Mouse (Mus musculus): ENCODE results near the gene Cxcl3.

Gene Cxcl3

DNA sequence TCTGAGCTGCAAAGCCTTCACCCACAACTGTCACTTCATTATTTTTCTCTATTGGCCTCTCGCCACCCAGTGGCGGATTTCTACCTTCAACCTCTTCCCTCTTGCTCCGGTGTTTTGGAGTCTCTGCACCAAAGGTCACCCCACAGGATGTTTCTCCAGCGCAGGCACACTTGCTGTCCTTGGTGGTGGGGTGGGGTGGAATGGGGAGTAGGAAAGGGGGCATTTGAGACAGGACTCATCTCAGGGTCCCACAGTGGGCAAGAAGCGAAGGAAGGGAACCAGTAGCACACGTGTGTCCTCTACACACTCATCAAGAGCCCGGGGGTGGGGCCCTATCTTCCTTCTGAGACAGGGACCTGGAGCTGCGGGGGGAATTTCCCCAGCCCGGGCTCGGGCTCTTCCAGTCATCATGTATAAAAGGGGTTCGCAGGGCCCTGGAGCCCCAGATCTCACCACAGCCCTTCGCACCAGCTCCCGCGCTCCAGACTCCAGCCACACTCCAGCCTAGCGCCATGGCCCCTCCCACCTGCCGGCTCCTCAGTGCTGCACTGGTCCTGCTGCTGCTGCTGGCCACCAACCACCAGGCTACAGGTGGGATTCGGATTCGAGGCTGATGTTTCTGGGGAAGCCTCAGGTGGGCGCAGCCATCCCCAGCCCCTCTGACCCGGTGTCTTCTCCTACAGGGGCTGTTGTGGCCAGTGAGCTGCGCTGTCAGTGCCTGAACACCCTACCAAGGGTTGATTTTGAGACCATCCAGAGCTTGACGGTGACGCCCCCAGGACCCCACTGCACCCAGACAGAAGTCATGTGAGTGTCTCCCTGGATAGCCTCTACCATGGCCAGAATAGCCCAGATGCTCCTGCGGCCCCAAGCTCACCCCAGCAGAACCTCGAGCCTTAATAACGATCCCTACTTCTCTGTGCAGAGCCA, at the start of gene Cxcl3:
Cxcl3 (plus strand) TSS at position 445 of the 930 bp plus-strand sequence.
- peak in 1 of 2 experiments; percentile 29 for DNase-seq (ENCODE audit: low spot score in 2 of 2)

DNA sequence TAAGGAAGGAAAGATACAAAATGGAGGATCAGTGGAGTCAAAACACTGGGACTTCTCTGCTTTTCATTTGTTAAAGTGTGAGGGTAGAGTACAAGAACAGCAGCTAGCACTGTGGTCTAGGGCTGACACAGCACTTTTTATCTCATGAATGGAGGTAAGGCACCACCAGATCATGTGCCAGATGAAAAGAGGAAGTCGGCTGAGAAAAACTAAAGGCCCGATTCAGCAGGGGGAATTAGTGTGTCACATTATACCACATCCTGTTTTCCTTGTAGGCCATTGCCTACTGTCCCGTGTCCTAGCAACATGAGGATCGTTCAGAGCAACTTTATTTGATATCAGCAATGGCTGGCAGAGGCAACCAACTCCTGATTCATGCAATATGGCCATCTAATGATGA, 43.9 kb upstream of the Cxcl3 start:
- no peak for DNase-seq (ENCODE audit: low spot score in 2 of 2)

DNA sequence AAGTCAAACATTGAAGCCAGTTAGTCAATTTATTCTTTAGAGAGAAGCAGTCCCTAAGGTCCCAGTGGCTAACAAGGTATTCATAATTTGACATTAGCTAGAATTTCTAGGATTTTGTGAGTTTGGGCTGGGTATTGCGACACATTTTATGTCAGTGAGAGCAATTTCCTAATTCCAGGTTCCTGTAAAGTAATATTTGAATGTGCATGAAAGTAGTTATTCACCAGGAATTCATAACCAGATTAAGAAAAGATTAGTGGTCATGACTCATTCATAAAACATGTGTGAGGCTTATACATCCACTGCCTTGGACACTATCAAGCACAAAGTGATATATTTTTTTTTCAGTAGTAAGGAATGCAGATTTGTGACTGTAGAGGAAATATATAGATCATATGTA, 32.0 kb upstream of the Cxcl3 start:
- DNase-seq (ENCODE audit: low spot score in 2 of 2): no peak

- no peak for DNase-seq (ENCODE audit: low spot score in 2 of 2)
Measured at GRCm38 (mm10) chr5:90758020-90758605, 27.8 kb upstream of the Cxcl3 start.

DNA sequence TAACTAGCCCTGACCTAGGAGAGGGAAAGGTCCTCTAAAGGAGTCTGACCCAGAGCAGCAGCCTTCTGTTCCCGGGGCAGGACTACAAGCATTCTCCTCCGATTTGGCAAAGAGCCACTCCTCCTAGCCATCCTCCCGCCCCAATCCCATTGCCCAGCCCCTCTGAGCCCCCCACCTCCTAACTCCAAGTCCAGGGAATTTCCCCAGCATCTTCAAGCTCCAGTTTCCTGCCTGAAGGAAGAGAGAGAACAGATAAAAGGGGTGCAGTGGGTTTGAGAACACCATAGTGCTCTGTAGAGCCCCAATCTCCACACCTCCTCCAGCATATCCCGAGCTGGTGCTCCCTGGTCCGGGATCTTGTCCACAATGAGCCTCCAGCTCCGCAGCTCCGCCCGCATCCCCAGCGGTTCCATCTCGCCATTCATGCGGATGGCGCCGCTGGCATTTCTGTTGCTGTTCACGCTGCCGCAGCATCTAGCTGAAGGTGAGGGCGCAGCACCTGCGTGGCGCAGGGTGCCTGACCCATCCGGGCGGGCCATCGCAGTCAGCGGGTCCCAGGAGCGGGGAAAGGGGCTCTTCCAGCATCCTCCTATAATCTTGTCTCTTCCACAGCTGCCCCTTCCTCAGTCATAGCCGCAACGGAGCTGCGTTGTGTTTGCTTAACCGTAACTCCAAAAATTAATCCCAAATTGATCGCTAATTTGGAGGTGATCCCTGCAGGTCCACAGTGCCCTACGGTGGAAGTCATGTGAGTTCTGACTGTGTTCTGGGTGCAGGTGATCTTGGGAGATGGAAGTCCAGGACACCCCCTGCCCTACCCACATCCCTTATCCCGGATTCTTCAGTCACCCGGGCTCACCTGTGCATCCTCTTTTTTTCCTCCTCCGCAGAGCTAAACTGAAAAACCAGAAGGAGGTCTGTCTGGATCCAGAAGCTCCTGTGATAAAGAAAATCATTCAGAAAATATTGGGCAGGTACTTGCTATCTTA, 26.5 kb upstream of the Cxcl3 start, which contains the start of gene Cxcl5:
Cxcl5 (plus strand) TSS at position 284 of the 989 bp plus-strand sequence.
- DNase-seq (ENCODE audit: low spot score in 2 of 2): peak in 1 of 2 experiments; percentile 11

- DNase-seq (ENCODE audit: low spot score in 2 of 2): no peak
Measured at GRCm38 (mm10) chr5:90760303-90760702, 25.6 kb upstream of the Cxcl3 start.

- no peak for DNase-seq (ENCODE audit: low spot score in 2 of 2)
Measured at GRCm38 (mm10) chr5:90760844-90761243, 25.1 kb upstream of the Cxcl3 start.

DNA sequence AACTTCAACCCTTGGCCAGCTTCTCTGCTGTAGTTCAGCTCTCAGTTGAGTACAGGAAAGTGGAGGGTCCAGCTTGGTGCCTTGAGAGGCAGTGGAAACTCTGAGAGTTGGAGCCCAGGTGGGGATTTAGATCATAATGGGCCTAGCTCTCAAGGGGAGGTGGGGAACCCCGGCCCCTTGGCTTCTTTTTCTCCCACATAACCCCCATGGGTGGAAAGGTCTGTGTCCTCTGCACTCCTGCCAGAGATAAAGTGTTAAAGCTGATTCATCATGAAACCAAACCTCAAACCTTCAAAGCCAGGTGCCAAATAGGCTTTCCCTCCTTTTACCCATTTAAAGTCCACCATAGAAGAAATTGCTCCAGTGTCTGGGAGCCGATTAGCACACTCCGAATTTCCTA, 24.1 kb upstream of the Cxcl3 start:
- no peak for DNase-seq (ENCODE audit: low spot score in 2 of 2)

DNA sequence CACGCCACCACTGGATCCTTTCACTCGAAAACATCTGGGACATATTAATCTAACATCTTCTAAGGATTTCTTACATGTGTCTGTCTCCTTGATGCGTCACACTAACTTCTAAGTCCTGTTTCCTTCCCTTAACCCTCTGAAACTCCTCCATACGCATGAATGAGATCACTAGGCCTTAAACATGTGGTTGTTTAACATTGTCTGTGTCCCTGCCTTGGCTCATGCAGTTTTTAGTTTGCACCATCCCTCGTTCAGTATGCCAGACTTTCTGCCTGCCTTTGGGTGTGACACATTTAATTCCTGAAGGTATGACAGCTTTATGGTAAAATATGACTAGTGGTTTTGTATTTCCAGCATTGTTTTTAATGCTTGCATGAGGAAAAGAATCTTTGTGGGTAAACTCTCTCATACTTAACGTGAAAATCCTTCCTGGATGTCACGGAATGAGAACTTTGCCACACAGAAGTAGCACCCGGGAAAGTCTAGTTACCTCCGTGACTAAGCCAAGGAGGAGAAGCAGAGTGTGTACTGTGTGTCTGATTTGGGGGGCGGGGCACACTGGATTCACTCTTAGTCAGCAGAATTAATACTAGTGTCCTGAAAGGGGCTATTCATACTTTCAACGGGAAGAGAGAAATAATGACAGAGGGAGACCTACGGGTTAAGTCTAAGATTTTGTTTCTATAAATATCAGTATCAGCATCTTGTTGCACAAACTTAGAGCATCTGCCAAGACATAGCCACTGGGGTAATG, 21.8 kb upstream of the Cxcl3 start:
- no peak for DNase-seq (ENCODE audit: low spot score in 2 of 2)

GRCm38 (mm10) chr5:90765821-90766606, 19.9 kb upstream of the Cxcl3 start:
- DNase-seq (ENCODE audit: low spot score in 2 of 2): no peak

- no peak for DNase-seq (ENCODE audit: low spot score in 2 of 2)
Measured at GRCm38 (mm10) chr5:90768218-90768617, 17.7 kb upstream of the Cxcl3 start, which contains the start of gene Ppbp. Gene Ppbp, plus strand, starts transcription at chr5:90768518.

DNA sequence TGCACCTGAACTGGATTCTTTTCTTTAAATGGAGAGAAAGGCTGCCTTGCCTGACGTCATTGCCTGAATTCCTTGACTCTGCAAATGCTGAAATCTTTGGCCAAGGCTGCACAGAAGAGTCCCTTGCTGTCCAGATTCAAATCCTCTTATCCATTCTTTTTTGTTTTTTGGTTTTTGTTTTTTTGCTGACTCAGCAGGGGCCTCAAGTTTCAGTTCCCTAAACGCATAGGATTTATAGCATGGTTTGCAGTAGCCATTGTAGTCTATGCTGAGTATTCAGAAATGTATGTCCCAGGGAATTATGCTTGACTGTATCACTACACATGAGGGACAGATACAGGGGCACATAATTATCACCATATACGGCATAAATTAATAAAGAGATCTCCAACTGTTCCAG, 14.5 kb upstream of the Cxcl3 start:
- DNase-seq (ENCODE audit: low spot score in 2 of 2): no peak

GRCm38 (mm10) chr5:90771880-90772653, 13.8 kb upstream of the Cxcl3 start, which contains the start of gene Pf4:
Gene Pf4, plus strand, starts transcription at chr5:90772435.
- DNase-seq (ENCODE audit: low spot score in 2 of 2): no peak

- no peak for DNase-seq (ENCODE audit: low spot score in 2 of 2)
Measured at GRCm38 (mm10) chr5:90775562-90775961, 10.3 kb upstream of the Cxcl3 start.

GRCm38 (mm10) chr5:90777621-90778020, 8.3 kb upstream of the Cxcl3 start:
- DNase-seq (ENCODE audit: low spot score in 2 of 2): no peak

- no peak for DNase-seq (ENCODE audit: low spot score in 2 of 2)
Measured at GRCm38 (mm10) chr5:90778856-90779255, 7.0 kb upstream of the Cxcl3 start.

DNA sequence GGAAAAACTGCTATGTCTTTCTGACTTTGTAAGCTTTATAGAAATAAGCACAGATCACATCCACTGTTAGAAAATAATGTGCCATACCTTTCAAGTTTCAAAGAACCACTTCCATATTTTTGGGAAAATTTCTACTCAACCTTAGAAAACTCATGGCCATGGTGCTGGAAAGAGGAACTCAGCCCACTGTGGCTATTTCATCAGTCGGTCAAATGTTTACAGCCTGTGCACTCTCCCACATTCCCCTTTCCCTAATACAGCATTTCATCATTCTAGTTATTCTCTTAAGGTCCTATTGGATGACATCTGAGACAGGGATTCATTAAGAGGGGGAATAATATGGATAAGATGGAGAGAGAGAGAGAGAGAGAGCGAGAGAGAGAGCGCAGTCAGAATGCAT, 2.2 kb upstream of the Cxcl3 start:
- no peak for DNase-seq (ENCODE audit: low spot score in 2 of 2)

DNA sequence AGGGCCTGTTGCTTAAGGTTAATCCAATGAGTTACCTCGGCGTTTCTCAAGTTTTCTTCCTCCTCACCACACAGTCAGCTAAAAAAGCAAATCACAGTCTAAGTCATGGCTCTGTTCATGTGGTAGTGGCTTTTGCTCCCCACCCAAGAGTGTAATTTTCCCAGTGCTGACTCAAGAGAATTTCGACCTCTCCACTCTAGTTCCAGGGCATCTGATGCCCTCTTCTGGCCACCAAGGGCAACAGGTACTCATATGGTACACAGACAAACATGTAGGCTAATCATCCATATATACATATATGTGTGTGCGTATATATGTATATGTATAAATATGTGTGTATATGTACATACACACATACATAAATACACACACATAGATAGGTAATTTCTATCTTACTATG, 2.2 kb downstream of the Cxcl3 start:
- DNase-seq (ENCODE audit: low spot score in 2 of 2): no peak
